14 mouse cellular contexts compared by ENCODE assay signal in genomic region chr13:70784126-70784525, GRCm38 (mm10). TPM values are rescaled to one million over a fixed set of nuclear protein-coding genes. Genes with fewer than 3 reads are reported as not detected.
DNase-seq lines count a peak whose midpoint lies in the region; ATAC-seq and TF ChIP-seq lines count a peak whose summit lies in the region.
"Had no signal": no experiment of that assay in that cellular context is flagged by ENCODE, and none has a peak within 500 bp of the region (broad histone marks: within the 10 kb centered on the region; RNA-seq: fewer than 3 reads in every experiment).

No protein-coding gene starts in this region.

- H3K27ac ChIP-seq in heart, postnatal 0 days (ENCODE audit: low read depth): no peak overlapping the region
- no peak overlapping the region for H3K27ac ChIP-seq in midbrain, embryonic 14.5 days (replicated peaks; ENCODE audit: low read depth, low read length)
- no peak overlapping the region for H3K27ac ChIP-seq in midbrain, embryonic 15.5 days
- no peak overlapping the region for H3K27ac ChIP-seq in cortical plate, adult 2 months (ENCODE audit: insufficient read depth, low read length)
- H3K27ac ChIP-seq: embryonic facial prominence, embryonic 13.5 days; macrophage had no signal

- WGBS in heart, postnatal 0 days: 61% methylated on average over 5 of the region's 5 CpGs
- 77% methylated on average over 5 of the region's 5 CpGs for WGBS in midbrain, embryonic 14.5 days
- 72% methylated on average over 5 of the region's 5 CpGs for WGBS in midbrain, embryonic 15.5 days

- peak; percentile 21; the same call in 1 of the 2 replicates for TF ChIP-seq CTCF in heart, postnatal 0 days (IDR thresholded peaks at IDR 0.05; ENCODE audit: low read depth)
- TF ChIP-seq CTCF in cortical plate, adult 2 months (IDR thresholded peaks at IDR 0.05; ENCODE audit: extremely low read depth, insufficient read depth, low read length): 0 out of 2 replicates have a peak, but pooled peaks have one; percentile 7

- ATAC-seq in heart, postnatal 0 days (ENCODE audit: insufficient read depth, low read depth): no peak
- no peak for ATAC-seq in midbrain, embryonic 14.5 days (ENCODE audit: low FRiP score, low TSS enrichment)
- no peak for ATAC-seq in midbrain, embryonic 15.5 days (replicated peaks)

- no peaks in the 10 kb centered on the region for H3K4me1 ChIP-seq in heart, postnatal 0 days (ENCODE audit: control insufficient read depth, insufficient read depth)
- H3K4me1 ChIP-seq in midbrain, embryonic 14.5 days (ENCODE audit: control insufficient read depth, insufficient read depth, low read length): no peaks in the 10 kb centered on the region
- no peaks in the 10 kb centered on the region for H3K4me1 ChIP-seq in midbrain, embryonic 15.5 days
- no peaks in the 10 kb centered on the region for H3K4me1 ChIP-seq in cortical plate, adult 2 months (ENCODE audit: control insufficient read depth, insufficient read depth, low read length)

- no peak for TF ChIP-seq EP300 in heart, postnatal 0 days (IDR thresholded peaks at IDR 0.05; ENCODE audit: low read depth)

- H3K4me2 ChIP-seq in heart, postnatal 0 days (ENCODE audit: low read depth, low read length): no peak overlapping the region
- H3K4me2 ChIP-seq in midbrain, embryonic 14.5 days (ENCODE audit: low read length): no peak overlapping the region
- no peak overlapping the region for H3K4me2 ChIP-seq in midbrain, embryonic 15.5 days
- H3K4me2 ChIP-seq: embryonic facial prominence, embryonic 13.5 days had no signal

- no peak overlapping the region for H3K4me3 ChIP-seq in heart, postnatal 0 days (ENCODE audit: low read depth, low read length)
- H3K4me3 ChIP-seq in midbrain, embryonic 14.5 days (replicated peaks; ENCODE audit: low read depth, low read length): no peak overlapping the region
- H3K4me3 ChIP-seq in midbrain, embryonic 15.5 days: no peak overlapping the region
- H3K4me3 ChIP-seq in cortical plate, adult 2 months (ENCODE audit: insufficient read depth, low read length): no peak overlapping the region
- H3K4me3 ChIP-seq: embryonic facial prominence, embryonic 13.5 days had no signal

- 0 out of 2 replicates have a peak, but pooled peaks cover 5% of the 10 kb centered on the region for H3K27me3 ChIP-seq in heart, postnatal 0 days (ENCODE audit: control insufficient read depth, insufficient read depth, low read length)
- H3K27me3 ChIP-seq in midbrain, embryonic 14.5 days (ENCODE audit: control insufficient read depth, insufficient read depth, low read length): no peaks in the 10 kb centered on the region
- H3K27me3 ChIP-seq in midbrain, embryonic 15.5 days (replicated peaks): no peaks in the 10 kb centered on the region

- peak; percentile 6 for DNase-seq in adrenal gland, postnatal 10 days
- no peak for DNase-seq in adrenal gland, postnatal 4 days (ENCODE audit: low spot score in 2 of 2)
- no peak for DNase-seq in heart, postnatal 0 days (ENCODE audit: low spot score)
- no peak for DNase-seq in heart, adult 9 months (ENCODE audit: low spot score in 2 of 2)
- peak; percentile 6 for DNase-seq in midbrain, embryonic 14.5 days
- no peak for DNase-seq in layer of hippocampus, adult 9-11 months
- DNase-seq: kidney, adult 11 months; liver; thymus, adult 18-20 months had no signal

- TF ChIP-seq POLR2A in cortical plate, adult 2 months (IDR thresholded peaks at IDR 0.05; ENCODE audit: extremely low read depth, insufficient read depth, low read length): no peak

- no peak overlapping the region for H3K9ac ChIP-seq in heart, postnatal 0 days (replicated peaks; ENCODE audit: low read depth, low read length)
- no peak overlapping the region for H3K9ac ChIP-seq in midbrain, embryonic 14.5 days (replicated peaks; ENCODE audit: low read length)
- H3K9ac ChIP-seq in midbrain, embryonic 15.5 days: no peak overlapping the region
- H3K9ac ChIP-seq: embryonic facial prominence, embryonic 13.5 days had no signal

- no peaks in the 10 kb centered on the region for H3K9me3 ChIP-seq in heart, postnatal 0 days (replicated peaks; ENCODE audit: control insufficient read depth, low read length)
- no peaks in the 10 kb centered on the region for H3K9me3 ChIP-seq in midbrain, embryonic 14.5 days (ENCODE audit: control insufficient read depth, low read length)
- H3K9me3 ChIP-seq in midbrain, embryonic 15.5 days: no peaks in the 10 kb centered on the region
- H3K9me3 ChIP-seq: embryonic facial prominence, embryonic 13.5 days had no signal

- no peaks in the 10 kb centered on the region for H3K36me3 ChIP-seq in heart, postnatal 0 days (replicated peaks; ENCODE audit: control insufficient read depth, insufficient read depth, low read length)
- no peaks in the 10 kb centered on the region for H3K36me3 ChIP-seq in midbrain, embryonic 14.5 days (ENCODE audit: control insufficient read depth, insufficient read depth, low read length)
- H3K36me3 ChIP-seq in midbrain, embryonic 15.5 days (replicated peaks): no peaks in the 10 kb centered on the region
- H3K36me3 ChIP-seq: embryonic facial prominence, embryonic 13.5 days; G1E had no signal

RNA-seq across cellular contexts. Expression of gene Adamts16, which starts 57.5 kb away (rescaled TPM):
- 1 to 10 TPM; 1.4 to 2.2 TPM for total RNA-seq in adrenal gland, postnatal 10 days (2021)
- total RNA-seq in adrenal gland, postnatal 4 days (2021): 10 to 100 TPM in 1 of 2 experiments, 1 to 10 TPM in 1; 2.9 to 10.1 TPM
- 0.57 TPM in 1 of 2 replicates, not detected in the other for total RNA-seq in heart, postnatal 0 days (2014; rRNA removed; ENCODE audit: low replicate concordance)
- polyA plus RNA-seq in heart, postnatal 0 days (2015; fragmentation: Nextera tagmentation; extraction: Ambion mirVana): 0.05 and 0.10 TPM in 2 replicates
- polyA plus RNA-seq in midbrain, embryonic 14.5 days (2014; fragmentation: Nextera tagmentation; extraction: Ambion mirVana): 1.4 TPM in 2 replicates
- 1.9 and 2.4 TPM in 2 replicates for polyA plus RNA-seq in midbrain, embryonic 15.5 days (2015; fragmentation: Nextera tagmentation; extraction: Ambion mirVana)
- 4.3 and 5.3 TPM in 2 replicates for polyA plus RNA-seq in cortical plate, adult 2 months (2012; rRNA removed)
- polyA plus RNA-seq: G1E, macrophage had no signal

Comparison
In these comparisons a context has a peak if more than half of its experiments do, and no peak if none do; other contexts are left out.
1. DNase-seq: peak in adrenal gland, postnatal 10 days (single experiment) and midbrain, embryonic 14.5 days (single experiment); none in adrenal gland, postnatal 4 days (0 of 2), heart, postnatal 0 days (single experiment), heart, adult 9 months (0 of 2) and layer of hippocampus, adult 9-11 months (single experiment).